Comparison of ENCODE assay signal across 10 mouse cellular contexts in genomic region chr6:99785212-99785611, GRCm38 (mm10). TPM values are rescaled to one million over a fixed set of nuclear protein-coding genes. Genes with fewer than 3 reads are reported as not detected.
DNase-seq lines count a peak whose midpoint lies in the region; ATAC-seq lines count a peak whose summit lies in the region.
"Had no signal": no experiment of that assay in that cellular context is flagged by ENCODE, and none has a peak within 500 bp of the region (broad histone marks: within the 10 kb centered on the region; RNA-seq: fewer than 3 reads in every experiment).

No protein-coding gene starts in this region.

- peak; percentile 11 to 20 for DNase-seq in lung, adult 18-20 months
- DNase-seq in lung, postnatal 14 days = no peak
- DNase-seq in T-cell, adult 2 months (ENCODE audit: low spot score) = peak; percentile 16
- DNase-seq in frontal cortex, postnatal 25 days (ENCODE audit: low spot score in 2 of 2) = no peak
- no peak for DNase-seq in kidney, adult 18-20 months
- DNase-seq: cerebellum, adult 9-11 months had no signal

- ATAC-seq in granulocyte monocyte progenitor cell, adult 5-6 weeks (replicated peaks; ENCODE audit: poor library complexity, severe bottlenecking) = peak; percentile 98
- ATAC-seq in neutrophil, adult 5-6 weeks (ENCODE audit: extremely low read depth, insufficient number of reproducible peaks, low FRiP score, poor library complexity, severe bottlenecking) = peak; percentile 65; the same call in 1 of the 2 replicates
- ATAC-seq: intestine, postnatal 0 days had no signal

RNA-seq across cellular contexts. Expression of gene Prok2, which starts 59.0 kb away (rescaled TPM):
- not detected in 2 replicates for total RNA-seq in granulocyte monocyte progenitor cell, adult 5-6 weeks (2014; fragmentation: Nextera tagmentation)
- not detected in 2 replicates for total RNA-seq in granulocyte monocyte progenitor cell, adult 5-6 weeks (2017)
- total RNA-seq in neutrophil, adult 5-6 weeks (2017) = 0.37 and 1.2 TPM in 2 replicates
- total RNA-seq: heart, adult 18-20 months had no signal

Comparison
In these comparisons a context has a peak if more than half of its experiments do, and no peak if none do; other contexts are left out.
1. DNase-seq: peak in lung, adult 18-20 months (2 of 2) and T-cell, adult 2 months (single experiment); none in lung, postnatal 14 days (single experiment), frontal cortex, postnatal 25 days (0 of 2) and kidney, adult 18-20 months (single experiment).